Mouse (Mus musculus) embryonic facial prominence, embryonic 13.5 days (tissue): ENCODE results near the gene Ccdc6. TPM values are rescaled to one million over a fixed set of nuclear protein-coding genes. Genes with fewer than 3 reads are reported as not detected.

Experiments used
- ATAC-seq: fragments of 200-750 bp; cut with Nextera tagmentation; 2 replicates; pipeline ENCODE4 v1.8.0; 2017; ENCODE audit warnings: low read depth; ENCODE audit not compliant: insufficient number of reproducible peaks, insufficient read depth, low FRiP score, low TSS enrichment
- H3K27ac ChIP-seq: fragments of 300-500 bp; sonication (generic); 2 replicates; pipeline ENCODE4 v1.5.1; 2015; ENCODE audit warnings: moderate library complexity, mild to moderate bottlenecking, inconsistent platforms
- H3K27me3 ChIP-seq: fragments of 300-500 bp; sonication (generic); 2 replicates; pipeline ENCODE4 v1.6.1; 2015; ENCODE audit warnings: mild to moderate bottlenecking, inconsistent platforms
- H3K36me3 ChIP-seq: fragments of 300-500 bp; sonication (generic); 2 replicates; pipeline ENCODE4 v1.6.1; 2015; ENCODE audit warnings: mild to moderate bottlenecking, inconsistent platforms
- H3K4me1 ChIP-seq: fragments of 300-500 bp; sonication (generic); 2 replicates; pipeline ENCODE4 v1.6.1; 2015; ENCODE audit warnings: inconsistent platforms
- H3K4me2 ChIP-seq: fragments of 300-500 bp; sonication (generic); 2 replicates; pipeline ENCODE4 v1.6.1; 2015; ENCODE audit warnings: moderate library complexity, mild to moderate bottlenecking, inconsistent platforms
- H3K4me3 ChIP-seq: fragments of 300-500 bp; sonication (generic); 2 replicates; pipeline ENCODE4 v1.5.1; 2015; ENCODE audit warnings: mild to moderate bottlenecking, inconsistent platforms
- H3K9ac ChIP-seq: fragments of 300-500 bp; sonication (generic); 2 replicates; pipeline ENCODE4 v1.6.1; 2015; ENCODE audit warnings: mild to moderate bottlenecking, inconsistent platforms
- H3K9me3 ChIP-seq: fragments of 300-500 bp; sonication (generic); 2 replicates; pipeline ENCODE4 v1.6.1; 2016; ENCODE audit warnings: inconsistent platforms
- WGBS: fragments of 180-500 bp; shearing (Covaris S2); methylation state at CpG from one replicate; pipeline ENCODE4 v1.1.7; 2015; ENCODE audit warnings: mixed read lengths; 5-methylcytosine and 5-hydroxymethylcytosine counted together
- polyA plus RNA-seq: library from polyadenylated mRNA; unstranded; fragments of >200 nt; fragmentation: Nextera tagmentation; extraction: Ambion mirVana; gene quantifications from 2 replicates; pipeline ENCODE4 v1.2.1, GENCODE M21; 2015

The Ccdc6 gene
- polyA plus RNA-seq, 1 experiment from 2014 or later, result 15.5 TPM

GRCm38 (mm10) chr10:70226608-70227007 is 129.7 kb downstream of the Ccdc6 start:
- Histone ChIP-seq H3K27me3 (no peaks in the 10 kb centered on the region), H3K9ac (no peak overlapping the region), H3K36me3 (no peaks in the 10 kb centered on the region), H3K9me3 (no peaks in the 10 kb centered on the region), H3K4me3 (no peak overlapping the region), H3K4me1 (no peaks in the 10 kb centered on the region), H3K27ac (no peak overlapping the region), H3K4me2 (no peak overlapping the region)
- ATAC-seq, result no peak

- Histone ChIP-seq H3K27ac (no peak overlapping the region), H3K9me3 (no peaks in the 10 kb centered on the region), H3K4me3 (no peak overlapping the region), H3K36me3 (no peaks in the 10 kb centered on the region), H3K4me2 (no peak overlapping the region), H3K27me3 (no peaks in the 10 kb centered on the region), H3K9ac (no peak overlapping the region), H3K4me1 (no peaks in the 10 kb centered on the region)
- WGBS, result 84% methylated on average over 6 of the region's 6 CpGs
- ATAC-seq, result no peak
Measured at GRCm38 (mm10) chr10:70230352-70230751, 133.4 kb downstream of the Ccdc6 start.

DNA sequence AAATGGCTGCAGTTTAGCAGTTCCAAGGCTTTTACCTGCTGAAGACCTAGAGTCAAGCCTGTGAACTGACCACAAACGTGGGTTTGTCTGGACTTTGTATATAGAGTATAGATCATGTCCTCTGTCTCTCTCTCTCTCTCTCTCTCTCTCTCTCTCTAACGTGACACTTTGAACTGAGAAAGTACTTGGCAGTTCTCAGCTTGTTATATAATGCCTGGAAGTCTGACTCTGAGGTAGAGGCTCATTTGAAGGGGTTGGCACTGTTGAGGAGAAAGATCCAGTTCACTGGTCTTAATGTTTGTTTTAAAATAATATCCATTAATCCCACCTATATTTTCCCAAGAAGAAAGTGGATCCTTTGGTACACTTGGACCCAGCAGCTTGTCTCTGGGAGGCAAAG is 141.0 kb downstream of the Ccdc6 start:
- 67% methylated on average over 2 of the region's 2 CpGs for WGBS
- no peak overlapping the region for H3K4me3 ChIP-seq
- no peaks in the 10 kb centered on the region for H3K4me1 ChIP-seq
- H3K9me3 ChIP-seq, result no peaks in the 10 kb centered on the region
- H3K27me3 ChIP-seq, result peaks cover 4% of the 10 kb centered on the region
- no peak overlapping the region for H3K27ac ChIP-seq
- ATAC-seq, result no peak
- H3K9ac ChIP-seq, result no peak overlapping the region
- H3K4me2 ChIP-seq, result no peak overlapping the region
- no peaks in the 10 kb centered on the region for H3K36me3 ChIP-seq

Other genes starting within 250 kb of the Ccdc6 start
- gene Mrln, start 107.5 kb downstream of the Ccdc6 start, polyA plus RNA-seq, result 4.4 and 5.5 TPM in 2 replicates
- 1.1 and 1.5 TPM in 2 replicates for gene Slc16a9, start 148.0 kb downstream of the Ccdc6 start, polyA plus RNA-seq